ENCODE assay signal across 8 mouse cellular contexts in genomic region chr4:117862823-117863222, GRCm38 (mm10). TPM values are rescaled to one million over a fixed set of nuclear protein-coding genes. Genes with fewer than 3 reads are reported as not detected.
DNase-seq lines count a peak whose midpoint lies in the region; ATAC-seq lines count a peak whose summit lies in the region.

No protein-coding gene starts in this region.

- intact Hi-C loops in heart, postnatal 36 days (cut with DNase I): loop anchor here (10.0 kb wide), 1 partner anchor 158 kb away; no protein-coding TSS in a partner anchor

- H3K4me3 ChIP-seq in heart, embryonic 14.5 days (ENCODE audit: control insufficient read depth in 1 of 2, insufficient read depth in 1 of 2, low read depth in 1 of 2, low read length in 2 of 2): no peak overlapping the region

- H3K27me3 ChIP-seq in heart, embryonic 14.5 days (ENCODE audit: control insufficient read depth, insufficient read depth, low read length): peaks cover 7% of the 10 kb centered on the region; the same call in 1 of the 2 replicates

- no peaks in the 10 kb centered on the region for H3K9me3 ChIP-seq in heart, embryonic 14.5 days (ENCODE audit: control insufficient read depth, low read length)

- peak; percentile 36; the same call in 1 of the 2 replicates for ATAC-seq in heart, embryonic 14.5 days (ENCODE audit: insufficient number of reproducible peaks, insufficient read depth, low FRiP score, low read depth)
- peak; percentile 45; the same call in 1 of the 2 replicates for ATAC-seq in megakaryocyte, adult 5-6 weeks (ENCODE audit: poor library complexity, severe bottlenecking)

- WGBS in heart, embryonic 14.5 days: 39% methylated on average over 4 of the region's 4 CpGs

- no peak overlapping the region for H3K4me2 ChIP-seq in heart, embryonic 14.5 days (ENCODE audit: low read length)

- no peak for DNase-seq in heart, postnatal 36 days
- peak; percentile 29 for DNase-seq in NIH3T3 (ENCODE audit: low read depth)
- DNase-seq in frontal cortex, postnatal 10 days (ENCODE audit: low spot score in 2 of 2): peak; percentile 58 to 73
- DNase-seq in gastrocnemius, adult 8-10 months (ENCODE audit: low spot score in 2 of 2): no peak
- DNase-seq in spleen, postnatal 14 days (ENCODE audit: low spot score in 2 of 2): no peak
- no peak for DNase-seq in cerebellum, adult 9-10 months

- H3K4me1 ChIP-seq in heart, embryonic 14.5 days (ENCODE audit: control insufficient read depth in 2 of 2, insufficient read depth in 2 of 2, low read length in 2 of 2): peaks cover 10 to 11% of the 10 kb centered on the region in 2 experiments; a peak in 2 of 4 replicates

- H3K9ac ChIP-seq in heart, embryonic 14.5 days (ENCODE audit: low read length): no peak overlapping the region

- no peak overlapping the region for H3K27ac ChIP-seq in heart, embryonic 14.5 days (replicated peaks in 1 of 2; ENCODE audit: control insufficient read depth in 1 of 2, insufficient read depth in 1 of 2, low read depth in 2 of 2, low read length in 2 of 2)

- H3K36me3 ChIP-seq in heart, embryonic 14.5 days (ENCODE audit: control insufficient read depth, insufficient read depth, low read length): no peaks in the 10 kb centered on the region

RNA-seq across cellular contexts. Expression of gene Ccdc24, which starts 9.5 kb away (rescaled TPM):
- 0.49 and 0.70 TPM in 2 replicates for polyA plus RNA-seq in heart, embryonic 14.5 days (2014; fragmentation: Nextera tagmentation; extraction: Ambion mirVana)
- total RNA-seq in heart, postnatal 36 days (2021): under 1 TPM; 0.08 to 0.33 TPM
- not detected in 2 replicates for total RNA-seq in megakaryocyte, adult 5-6 weeks (2015)
- total RNA-seq in megakaryocyte, adult 5-6 weeks (2017): not detected in 2 replicates
- under 1 TPM in 2 of 4 experiments, not detected in 2; 0.24 to 0.56 TPM for total RNA-seq in gastrocnemius, adult 8-10 months (2022)

RNA-seq across cellular contexts. Expression of gene B4galt2, which starts 20.5 kb away (rescaled TPM):
- polyA plus RNA-seq in heart, embryonic 14.5 days (2014; fragmentation: Nextera tagmentation; extraction: Ambion mirVana): 13.8 and 18.2 TPM in 2 replicates
- total RNA-seq in heart, postnatal 36 days (2021): 1 to 10 TPM; 4.7 to 5.2 TPM
- total RNA-seq in megakaryocyte, adult 5-6 weeks (2015): not detected in 2 replicates
- total RNA-seq in megakaryocyte, adult 5-6 weeks (2017): 0.61 TPM in 1 of 2 replicates, not detected in the other
- 1 to 10 TPM; 1.7 to 3.5 (median 2.1) TPM for total RNA-seq in gastrocnemius, adult 8-10 months (2022)

RNA-seq across cellular contexts. Expression of gene Atp6v0b, which starts 24.3 kb away (rescaled TPM):
- polyA plus RNA-seq in heart, embryonic 14.5 days (2014; fragmentation: Nextera tagmentation; extraction: Ambion mirVana): 222 and 250 TPM in 2 replicates
- 100 to 1,000 TPM; 116 to 120 TPM for total RNA-seq in heart, postnatal 36 days (2021)
- total RNA-seq in megakaryocyte, adult 5-6 weeks (2015): 482 and 584 TPM in 2 replicates
- 229 and 245 TPM in 2 replicates for total RNA-seq in megakaryocyte, adult 5-6 weeks (2017)
- 10 to 100 TPM; 86.6 to 96.0 (median 94.8) TPM for total RNA-seq in gastrocnemius, adult 8-10 months (2022)

RNA-seq across cellular contexts. Expression of gene Slc6a9, which starts 28.5 kb away (rescaled TPM):
- polyA plus RNA-seq in heart, embryonic 14.5 days (2014; fragmentation: Nextera tagmentation; extraction: Ambion mirVana): 3.6 and 5.9 TPM in 2 replicates
- 1 to 10 TPM; 4.3 to 4.7 TPM for total RNA-seq in heart, postnatal 36 days (2021)
- total RNA-seq in megakaryocyte, adult 5-6 weeks (2015): 0.76 and 2.6 TPM in 2 replicates
- total RNA-seq in megakaryocyte, adult 5-6 weeks (2017): 1.9 and 6.1 TPM in 2 replicates
- total RNA-seq in gastrocnemius, adult 8-10 months (2022): 10 to 100 TPM in 1 of 4 experiments, 1 to 10 TPM in 3; 6.3 to 12.0 (median 8.8) TPM

RNA-seq across cellular contexts. Expression of gene Dph2, which starts 29.0 kb away (rescaled TPM):
- 10.4 and 10.6 TPM in 2 replicates for polyA plus RNA-seq in heart, embryonic 14.5 days (2014; fragmentation: Nextera tagmentation; extraction: Ambion mirVana)
- 1 to 10 TPM; 2.9 to 5.0 TPM for total RNA-seq in heart, postnatal 36 days (2021)
- total RNA-seq in megakaryocyte, adult 5-6 weeks (2015): 5.2 and 6.5 TPM in 2 replicates
- 4.1 and 4.3 TPM in 2 replicates for total RNA-seq in megakaryocyte, adult 5-6 weeks (2017)
- total RNA-seq in gastrocnemius, adult 8-10 months (2022): 1 to 10 TPM; 1.7 to 3.1 (median 2.5) TPM

Comparison
In these comparisons a context has a peak if more than half of its experiments do, and no peak if none do; other contexts are left out.
1. DNase-seq: peak in NIH3T3 (single experiment) and frontal cortex, postnatal 10 days (2 of 2); none in heart, postnatal 36 days (0 of 2), gastrocnemius, adult 8-10 months (0 of 2), spleen, postnatal 14 days (0 of 2) and cerebellum, adult 9-10 months (single experiment).